Mouse (Mus musculus): ENCODE measurements around the gene Bdh1. TPM values are rescaled to one million over a fixed set of nuclear protein-coding genes. Genes with fewer than 3 reads are reported as not detected.

Gene Bdh1
- polyA plus RNA-seq, 1 experiment from 2014 or later = 71.5 TPM

DNA sequence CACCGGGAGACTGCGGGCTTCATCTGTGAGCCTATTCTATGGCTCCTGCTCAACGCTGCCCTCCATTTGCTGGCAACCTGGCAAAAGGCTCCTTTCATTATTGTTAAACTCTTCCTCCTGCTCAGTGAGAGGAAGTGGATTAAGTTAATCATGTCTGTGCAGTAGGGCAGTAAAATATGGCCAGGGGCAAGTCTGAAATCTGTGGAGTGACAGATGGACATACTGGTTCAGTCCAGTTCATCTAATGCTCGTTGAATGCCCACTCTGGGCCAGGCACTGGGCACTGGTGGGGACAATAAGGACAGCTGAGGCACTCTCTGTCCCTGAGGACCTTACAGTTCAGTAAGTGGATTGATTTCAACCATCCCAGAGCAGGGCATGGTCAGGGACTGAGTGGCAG, 27.9 kb downstream of the Bdh1 start:
- Histone ChIP-seq H3K36me3 (replicated peaks) (0 out of 2 replicates have a peak, but pooled peaks cover 5% of the 10 kb centered on the region), H3K4me2 (no peak overlapping the region), H3K27ac (replicated peaks) (no peak overlapping the region), H3K4me1 (replicated peaks) (peaks cover 6% of the 10 kb centered on the region; the same call in 1 of the 2 replicates), H3K27me3 (no peaks in the 10 kb centered on the region), H3K9me3 (replicated peaks) (no peaks in the 10 kb centered on the region), H3K4me3 (replicated peaks) (no peak overlapping the region), H3K9ac (no peak overlapping the region)
- ATAC-seq (ENCODE audit: insufficient read depth) = no peak
- 73% methylated on average over 4 of the region's 4 CpGs for WGBS (ENCODE audit: insufficient replicate concordance)

DNA sequence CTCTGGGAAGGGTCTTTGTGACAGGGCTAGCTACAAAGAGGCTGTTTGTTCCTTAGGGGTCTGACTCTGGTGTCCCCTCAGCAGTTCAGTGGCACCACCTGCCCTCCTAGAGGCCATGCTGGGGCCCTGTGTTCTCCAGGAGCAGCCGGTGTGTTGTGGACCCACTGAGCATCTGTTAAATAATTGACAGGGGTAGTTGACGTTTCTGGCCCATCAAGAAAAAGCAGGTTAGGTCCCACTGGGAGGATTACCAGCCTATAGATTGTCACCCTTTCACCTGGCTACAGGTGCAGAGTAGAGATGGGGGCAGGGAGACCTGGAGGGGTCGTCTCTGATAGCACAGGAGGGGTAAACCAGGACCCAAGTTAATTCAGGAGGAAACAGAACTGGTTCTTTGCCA, 29.2 kb downstream of the Bdh1 start:
- no peak overlapping the region for H3K9ac ChIP-seq
- no peak for ATAC-seq (ENCODE audit: insufficient read depth)
- H3K27ac ChIP-seq (replicated peaks) = no peak overlapping the region
- no peak overlapping the region for H3K4me2 ChIP-seq
- H3K27me3 ChIP-seq = no peaks in the 10 kb centered on the region
- H3K36me3 ChIP-seq (replicated peaks) = peaks cover 9% of the 10 kb centered on the region; the same call in 1 of the 2 replicates
- H3K4me3 ChIP-seq (replicated peaks) = no peak overlapping the region
- no peaks in the 10 kb centered on the region for H3K9me3 ChIP-seq (replicated peaks)
- WGBS (ENCODE audit: insufficient replicate concordance) = 54% methylated on average over 3 of the region's 3 CpGs
- peaks cover 6% of the 10 kb centered on the region; the same call in 1 of the 2 replicates for H3K4me1 ChIP-seq (replicated peaks)

DNA sequence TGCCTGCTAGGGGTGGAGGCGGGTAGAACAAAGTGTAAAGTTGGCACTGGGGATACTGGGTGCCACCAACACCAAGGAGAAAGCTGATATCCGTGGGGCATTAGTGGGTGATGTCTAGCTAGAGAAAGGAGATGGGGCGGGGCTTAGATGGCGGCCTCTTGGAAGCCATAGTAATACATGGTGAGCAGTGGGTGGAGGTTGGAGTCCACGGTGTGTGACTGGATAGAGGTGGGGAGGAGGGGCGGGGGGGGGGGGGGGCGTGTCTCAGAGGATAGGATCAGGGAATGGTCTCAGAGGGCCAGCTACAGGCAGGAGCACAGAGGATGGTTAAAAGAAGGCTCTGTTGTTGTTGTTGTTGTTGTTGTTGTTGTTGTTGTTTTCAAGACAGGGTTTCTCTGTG, 30.4 kb downstream of the Bdh1 start:
- no peak overlapping the region for H3K9ac ChIP-seq
- peaks cover 17% of the 10 kb centered on the region; the same call in 1 of the 2 replicates for H3K36me3 ChIP-seq (replicated peaks)
- WGBS (ENCODE audit: insufficient replicate concordance) = 68% methylated on average over 7 of the region's 7 CpGs

DNA sequence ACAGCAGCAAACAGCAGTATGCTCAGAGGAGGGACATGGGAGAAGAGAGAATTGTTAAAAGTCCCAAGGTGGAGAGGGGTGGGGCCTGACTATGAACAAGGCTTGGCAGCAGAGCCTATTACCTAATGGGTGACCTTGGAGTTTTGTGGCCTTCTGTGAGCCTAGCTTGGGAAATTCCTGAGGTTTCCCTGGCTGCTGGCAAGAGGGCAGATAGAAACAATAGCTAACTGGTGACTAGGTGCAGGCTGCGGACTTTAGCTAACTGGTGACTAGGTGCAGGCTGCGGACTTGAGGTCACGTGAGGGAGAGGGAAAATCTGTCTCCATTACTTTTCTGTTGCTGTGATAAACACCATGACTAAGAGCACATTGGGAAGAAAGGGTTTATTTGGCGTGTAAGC, 31.9 kb downstream of the Bdh1 start:
- Histone ChIP-seq H3K4me2 (no peak overlapping the region), H3K9ac (no peak overlapping the region), H3K27me3 (no peaks in the 10 kb centered on the region), H3K9me3 (replicated peaks) (no peaks in the 10 kb centered on the region), H3K27ac (replicated peaks) (no peak overlapping the region), H3K4me1 (replicated peaks) (peaks cover 14% of the 10 kb centered on the region), H3K4me3 (replicated peaks) (no peak overlapping the region), H3K36me3 (replicated peaks) (peaks cover 14% of the 10 kb centered on the region; the same call in 1 of the 2 replicates)
- no peak for ATAC-seq (ENCODE audit: insufficient read depth)
- WGBS (ENCODE audit: insufficient replicate concordance) = 74% methylated on average over 4 of the region's 4 CpGs

More for the DNA sequence above, 30.4 kb downstream of the Bdh1 start:
- H3K27me3 ChIP-seq = no peaks in the 10 kb centered on the region
- no peak for ATAC-seq (ENCODE audit: insufficient read depth)
- no peak overlapping the region for H3K4me3 ChIP-seq (replicated peaks)
- no peaks in the 10 kb centered on the region for H3K9me3 ChIP-seq (replicated peaks)
- no peak overlapping the region for H3K4me2 ChIP-seq
- no peak overlapping the region for H3K27ac ChIP-seq (replicated peaks)
- H3K4me1 ChIP-seq (replicated peaks) = peaks cover 6% of the 10 kb centered on the region; the same call in 1 of the 2 replicates

DNA sequence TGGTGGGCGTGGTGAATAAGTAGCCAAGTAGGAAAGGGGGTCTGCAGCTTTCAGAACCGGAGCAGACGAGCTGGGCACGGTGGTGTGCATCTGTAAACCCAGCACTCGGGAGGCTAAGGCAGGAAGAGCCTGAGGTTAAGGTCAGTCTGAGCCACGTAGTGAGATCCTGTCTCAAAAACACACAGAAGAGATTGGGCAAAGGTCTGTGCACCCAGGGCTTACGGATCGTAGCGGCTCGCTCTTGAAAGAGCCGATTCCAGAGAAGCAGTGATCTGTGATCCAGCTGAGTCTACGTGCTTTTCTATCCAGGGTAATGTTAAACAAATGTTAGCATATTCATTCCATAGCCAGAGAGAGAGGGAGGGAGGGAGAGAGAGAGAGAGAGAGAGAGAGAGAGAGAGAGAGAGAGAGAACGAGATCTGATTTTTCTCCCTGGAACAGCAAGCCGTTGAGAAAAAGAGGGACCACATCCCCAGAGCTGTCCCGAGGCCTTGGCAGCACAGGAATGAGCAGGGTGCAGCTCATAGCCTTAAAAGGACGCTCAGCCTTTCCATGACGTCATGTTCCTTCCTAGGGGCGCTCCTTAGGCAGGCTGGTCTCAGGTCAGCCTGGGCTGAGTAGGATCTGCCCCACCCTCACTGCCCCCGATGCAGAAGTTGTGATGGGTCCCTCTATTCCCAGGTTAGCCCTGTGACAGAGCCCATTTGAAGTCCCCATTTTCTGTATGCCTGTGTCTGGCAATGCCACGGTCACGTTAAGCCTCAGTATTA, 33.4 kb downstream of the Bdh1 start:
- no peak overlapping the region for H3K4me3 ChIP-seq (replicated peaks)
- ATAC-seq (ENCODE audit: insufficient read depth) = no peak
- WGBS (ENCODE audit: insufficient replicate concordance) = 60% methylated on average over 21 of the region's 21 CpGs
- peaks cover 24% of the 10 kb centered on the region for H3K4me1 ChIP-seq (replicated peaks)
- H3K27me3 ChIP-seq = 0 out of 2 replicates have a peak, but pooled peaks cover 1% of the 10 kb centered on the region
- H3K27ac ChIP-seq (replicated peaks) = no peak overlapping the region
- H3K9me3 ChIP-seq (replicated peaks) = no peaks in the 10 kb centered on the region
- H3K9ac ChIP-seq = no peak overlapping the region
- H3K36me3 ChIP-seq (replicated peaks) = peaks cover 11% of the 10 kb centered on the region; the same call in 1 of the 2 replicates
- no peak overlapping the region for H3K4me2 ChIP-seq

DNA sequence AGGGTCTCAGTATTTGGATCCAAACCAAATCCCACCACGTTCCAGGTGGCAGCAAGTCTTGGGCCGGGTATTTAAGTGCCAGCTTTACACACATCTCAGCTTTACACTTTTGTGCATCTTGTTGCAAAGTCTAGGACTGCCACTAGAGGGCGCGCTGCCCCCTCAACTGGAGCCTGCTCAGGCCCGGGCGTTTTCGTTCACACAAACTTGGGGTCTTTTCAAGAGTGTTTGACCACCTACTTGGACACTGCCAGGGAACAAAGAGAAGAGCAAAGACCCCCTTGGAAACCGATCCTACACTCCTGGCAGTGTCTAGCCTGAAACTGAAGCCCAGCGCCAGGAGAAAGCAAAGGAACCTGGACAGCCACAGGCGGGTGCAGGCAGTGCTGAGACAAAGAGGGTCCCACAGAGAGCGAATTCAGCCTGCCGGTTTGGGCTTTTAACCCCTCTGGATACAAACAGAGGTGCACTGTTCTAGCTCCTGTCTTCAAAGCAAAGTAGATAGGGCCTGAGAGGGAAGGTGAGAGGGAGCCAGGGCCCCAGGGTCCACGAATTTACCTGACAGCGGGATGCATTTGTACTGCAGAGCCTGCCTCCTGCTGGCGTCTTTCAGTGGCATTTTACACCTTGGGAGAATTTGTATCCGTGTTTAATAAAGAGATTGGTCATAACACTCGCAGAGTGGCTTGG, 36.3 kb downstream of the Bdh1 start:
- H3K9me3 ChIP-seq (replicated peaks) = no peaks in the 10 kb centered on the region
- H3K4me1 ChIP-seq (replicated peaks) = peaks cover 26% of the 10 kb centered on the region
- no peak for ATAC-seq (ENCODE audit: insufficient read depth)
- peak overlapping the region; percentile 59 for H3K4me2 ChIP-seq
- no peak overlapping the region; the same call in 1 of the 2 replicates for H3K9ac ChIP-seq
- peak overlapping the region; percentile 35 for H3K4me3 ChIP-seq (replicated peaks)
- 4% methylated on average over 17 of the region's 17 CpGs for WGBS (ENCODE audit: insufficient replicate concordance)
- H3K36me3 ChIP-seq (replicated peaks) = peaks cover 11% of the 10 kb centered on the region; the same call in 1 of the 2 replicates
- no peak overlapping the region for H3K27ac ChIP-seq (replicated peaks)
- H3K27me3 ChIP-seq = peaks cover 13% of the 10 kb centered on the region; the same call in 1 of the 2 replicates

DNA sequence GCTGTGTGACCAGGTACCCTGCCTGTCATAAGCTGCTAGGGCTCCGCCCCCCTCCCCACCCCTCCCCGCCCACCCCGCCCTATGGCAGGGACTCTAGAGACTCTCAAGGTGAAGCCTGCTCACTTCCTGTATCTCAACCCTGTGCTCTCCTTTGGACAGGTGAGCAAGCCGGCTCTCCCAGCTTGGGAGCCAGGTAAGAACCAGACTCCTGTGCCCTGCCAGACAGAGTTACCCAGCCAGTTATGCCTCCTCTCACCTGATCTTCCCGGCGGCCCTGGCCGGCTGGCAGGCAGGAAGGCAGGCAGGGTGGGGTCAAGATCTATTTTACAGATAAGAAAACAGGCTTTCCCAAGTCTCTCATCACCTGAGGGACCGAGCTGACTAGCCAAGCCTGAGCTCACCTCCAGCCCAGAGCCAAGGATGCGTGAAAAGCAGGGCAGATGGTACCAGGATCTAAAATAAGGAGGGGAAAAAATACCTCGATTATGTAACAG, 37.9 kb downstream of the Bdh1 start:
- Histone ChIP-seq H3K4me2 (peak overlapping the region; percentile 18; the same call in 1 of the 2 replicates), H3K27me3 (peaks cover 13% of the 10 kb centered on the region; the same call in 1 of the 2 replicates), H3K4me1 (replicated peaks) (peaks cover 29% of the 10 kb centered on the region), H3K4me3 (replicated peaks) (no peak overlapping the region), H3K27ac (replicated peaks) (no peak overlapping the region), H3K36me3 (replicated peaks) (peaks cover 11% of the 10 kb centered on the region; the same call in 1 of the 2 replicates), H3K9ac (no peak overlapping the region), H3K9me3 (replicated peaks) (no peaks in the 10 kb centered on the region)
- peak; percentile 9; the same call in 1 of the 2 replicates for ATAC-seq (ENCODE audit: insufficient read depth)
- 22% methylated on average over 10 of the region's 10 CpGs for WGBS (ENCODE audit: insufficient replicate concordance)

DNA sequence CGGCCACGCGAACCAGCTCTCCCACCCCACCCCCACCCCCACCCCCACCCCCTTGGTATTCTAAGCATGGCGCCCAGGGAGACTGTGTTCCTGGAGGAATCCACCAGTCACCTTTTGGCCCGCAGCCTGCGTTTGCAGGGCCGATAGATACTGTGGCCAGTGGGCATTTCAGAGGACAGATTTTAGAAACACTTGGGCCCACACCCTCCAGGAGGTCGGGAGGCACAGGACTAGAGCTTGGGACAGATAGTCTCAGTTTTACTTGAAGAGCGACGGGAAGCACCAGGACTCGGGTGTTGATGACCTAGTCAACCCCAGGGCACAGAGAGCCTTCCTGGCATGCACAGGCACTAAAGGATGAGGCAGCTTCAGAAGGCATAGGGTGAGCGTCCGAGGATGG, 38.4 kb downstream of the Bdh1 start:
- H3K4me2 ChIP-seq = no peak overlapping the region
- ATAC-seq (ENCODE audit: insufficient read depth) = no peak
- H3K4me3 ChIP-seq (replicated peaks) = no peak overlapping the region
- peaks cover 11% of the 10 kb centered on the region; the same call in 1 of the 2 replicates for H3K36me3 ChIP-seq (replicated peaks)
- H3K27me3 ChIP-seq = peaks cover 13% of the 10 kb centered on the region; the same call in 1 of the 2 replicates
- H3K9me3 ChIP-seq (replicated peaks) = no peaks in the 10 kb centered on the region
- 45% methylated on average over 13 of the region's 13 CpGs for WGBS (ENCODE audit: insufficient replicate concordance)
- H3K27ac ChIP-seq (replicated peaks) = no peak overlapping the region
- peaks cover 31% of the 10 kb centered on the region for H3K4me1 ChIP-seq (replicated peaks)
- H3K9ac ChIP-seq = no peak overlapping the region

DNA sequence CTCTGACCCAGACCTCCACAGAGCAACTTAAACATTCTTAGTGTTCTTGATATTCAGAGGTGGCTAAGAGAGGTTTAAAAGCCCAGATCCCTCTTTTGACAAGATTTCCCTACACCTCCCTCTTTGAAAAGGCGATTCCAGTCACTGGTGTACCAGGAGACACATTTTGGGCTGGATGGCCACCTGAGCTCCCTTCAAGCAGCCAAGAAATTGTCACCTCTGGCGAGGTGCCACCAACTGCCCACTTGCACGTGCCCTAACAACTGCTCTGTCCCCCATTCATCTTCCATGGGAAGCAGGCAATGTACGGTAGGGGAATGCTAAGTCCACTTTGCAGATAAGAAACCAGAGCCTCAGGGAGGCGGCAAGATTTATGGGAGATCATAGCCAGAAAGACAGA, 39.0 kb downstream of the Bdh1 start:
- Histone ChIP-seq H3K27me3 (peaks cover 13% of the 10 kb centered on the region; the same call in 1 of the 2 replicates), H3K36me3 (replicated peaks) (peaks cover 10% of the 10 kb centered on the region; the same call in 1 of the 2 replicates), H3K4me1 (replicated peaks) (peaks cover 31% of the 10 kb centered on the region), H3K4me2 (no peak overlapping the region), H3K4me3 (replicated peaks) (no peak overlapping the region), H3K9ac (no peak overlapping the region), H3K27ac (replicated peaks) (no peak overlapping the region), H3K9me3 (replicated peaks) (no peaks in the 10 kb centered on the region)
- WGBS (ENCODE audit: insufficient replicate concordance) = 46% methylated on average over 5 of the region's 5 CpGs
- ATAC-seq (ENCODE audit: insufficient read depth) = no peak

DNA sequence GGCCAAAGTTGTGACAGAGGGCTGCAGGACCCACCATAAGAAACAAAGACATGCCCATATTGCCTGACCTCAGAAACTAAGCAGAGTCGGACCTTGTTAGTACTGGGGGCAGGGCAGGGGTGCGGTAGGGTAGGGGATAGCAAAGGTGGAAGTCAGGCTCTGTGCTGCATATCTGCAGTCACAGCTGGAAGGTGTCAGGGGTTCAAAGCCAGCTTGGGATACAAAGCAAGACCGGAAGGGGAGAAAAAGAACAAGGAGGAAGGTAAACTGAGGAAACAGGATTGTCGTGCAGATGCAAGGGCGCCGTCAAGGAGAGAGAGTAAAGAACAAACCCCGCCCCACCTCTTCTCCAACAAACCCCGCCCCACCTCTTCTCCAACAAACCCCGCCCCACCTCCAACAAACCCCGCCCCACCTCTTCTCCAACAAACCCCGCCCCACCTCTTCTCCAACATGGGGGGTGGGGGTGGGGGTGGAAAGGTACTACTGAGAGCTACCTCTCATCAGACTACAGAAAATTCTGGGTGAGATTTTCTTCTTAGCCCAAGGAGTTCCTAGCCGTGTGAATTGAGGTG, 40.1 kb downstream of the Bdh1 start:
- WGBS (ENCODE audit: insufficient replicate concordance) = 18% methylated on average over 12 of the region's 12 CpGs
- H3K27ac ChIP-seq (replicated peaks) = no peak overlapping the region
- no peak for ATAC-seq (ENCODE audit: insufficient read depth)

More for the DNA sequence above, 40.1 kb downstream of the Bdh1 start:
- Histone ChIP-seq H3K4me1 (replicated peaks) (peaks cover 31% of the 10 kb centered on the region), H3K4me2 (no peak overlapping the region), H3K9me3 (replicated peaks) (no peaks in the 10 kb centered on the region), H3K36me3 (replicated peaks) (no peaks in the 10 kb centered on the region), H3K9ac (no peak overlapping the region), H3K4me3 (replicated peaks) (no peak overlapping the region), H3K27me3 (peaks cover 13% of the 10 kb centered on the region; the same call in 1 of the 2 replicates)
